Mouse (Mus musculus) heart, adult 2 months (tissue): ENCODE results near the gene Gadl1. TPM values are rescaled to one million over a fixed set of nuclear protein-coding genes. Genes with fewer than 3 reads are reported as not detected.

Experiments used
- DNase-seq, 2 experiments: peaks; one replicate each; pipeline ENCODE4 v3.0.0; 2021
- H3K27ac ChIP-seq: fragments of 200-600 bp; 2 replicates; pipeline ENCODE4 v1.8.1; 2022
- H3K27me3 ChIP-seq: fragments of 200-500 bp; 2 replicates; pipeline ENCODE4 v1.6.1; 2012; ENCODE audit warnings: mild to moderate bottlenecking, low read length, inconsistent platforms, mixed read lengths; ENCODE audit not compliant: control insufficient read depth, insufficient read depth
- H3K36me3 ChIP-seq: fragments of 200-500 bp; 2 replicates; pipeline ENCODE4 v1.6.1; 2012; ENCODE audit warnings: low read length, inconsistent platforms; ENCODE audit not compliant: control insufficient read depth, insufficient read depth
- H3K4me1 ChIP-seq: fragments of 200-500 bp; 2 replicates; pipeline ENCODE4 v1.6.1; 2011; ENCODE audit warnings: low read length; ENCODE audit not compliant: control insufficient read depth, insufficient read depth
- H3K4me3 ChIP-seq: fragments of 200-600 bp; 2 replicates; pipeline ENCODE4 v1.8.1; 2022
- H3K79me2 ChIP-seq: fragments of 200-500 bp; replicated peaks from 2 replicates; pipeline ENCODE4 v1.6.1; 2012; ENCODE audit warnings: mild to moderate bottlenecking, inconsistent platforms, low read length, moderate library complexity, mixed read lengths; ENCODE audit not compliant: control insufficient read depth, insufficient read depth
- H3K9ac ChIP-seq: fragments of 200-500 bp; 2 replicates; pipeline ENCODE4 v1.6.1; 2012; ENCODE audit warnings: low read depth, mild to moderate bottlenecking, control low read depth, inconsistent platforms, low read length, mixed read lengths
- CTCF ChIP-seq: fragments of 200-600 bp; IDR thresholded peaks from 2 replicates; pipeline ENCODE4 v1.8.1; 2022; ENCODE audit warnings: antibody characterized with exemption, mild to moderate bottlenecking, moderate library complexity
- EP300 ChIP-seq: fragments of 200-500 bp; IDR thresholded peaks from 2 replicates; pipeline ENCODE4 v1.6.1; 2011; ENCODE audit warnings: low read depth, low read length, control low read depth; ENCODE audit not compliant: insufficient read depth
- POLR2A ChIP-seq: fragments of 200-500 bp; IDR thresholded peaks from 2 replicates; pipeline ENCODE4 v1.6.1; 2011; ENCODE audit warnings: mild to moderate bottlenecking, low read depth, low read length, control low read depth; ENCODE audit not compliant: insufficient read depth
- WGBS: fragments of 180-500 bp; shearing (Covaris S2); methylation state at CpG from one replicate; pipeline ENCODE4 v1.1.7; 2018; 5-methylcytosine and 5-hydroxymethylcytosine counted together
- intact Hi-C: fragments of 180-260 bp; cut with DNase I; formaldehyde crosslinking; loops from one replicate; pipeline ENCODE4 v1.15.1; 2025
- polyA plus RNA-seq: library from polyadenylated mRNA; depleted of rRNA; stranded (reverse); fragments of >200 nt; gene quantifications from 2 replicates; pipeline ENCODE4 v1.2.3, GENCODE M21; 2012
- total RNA-seq, 2 experiments: library from RNA; stranded (reverse); gene quantifications; 2 replicates each; pipeline ENCODE4 v1.2.3; 2021

Gene Gadl1
- total and polyA plus RNA-seq, 3 experiments, result 0.16 TPM; not detected in 2

- Histone ChIP-seq H3K9ac (no peak overlapping the region), H3K36me3 (peaks cover 5% of the 10 kb centered on the region), H3K79me2 (no peaks in the 10 kb centered on the region), H3K4me3 (no peak overlapping the region), H3K4me1 (peaks cover 5% of the 10 kb centered on the region), H3K27ac (no peak overlapping the region), H3K27me3 (no peaks in the 10 kb centered on the region)
- no peak for TF ChIP-seq POLR2A
- TF ChIP-seq EP300, result no peak
- no peak for TF ChIP-seq CTCF
- intact Hi-C loops, result loop anchor here (2.0 kb wide), 1 partner anchor 294 kb away; no protein-coding TSS in a partner anchor
- 88% methylated on average over 7 of the region's 7 CpGs for WGBS
- DNase-seq, result no peak
These were observed 182.0 kb downstream of the Gadl1 start for GRCm38 (mm10) chr9:116091101-116091841.

DNA sequence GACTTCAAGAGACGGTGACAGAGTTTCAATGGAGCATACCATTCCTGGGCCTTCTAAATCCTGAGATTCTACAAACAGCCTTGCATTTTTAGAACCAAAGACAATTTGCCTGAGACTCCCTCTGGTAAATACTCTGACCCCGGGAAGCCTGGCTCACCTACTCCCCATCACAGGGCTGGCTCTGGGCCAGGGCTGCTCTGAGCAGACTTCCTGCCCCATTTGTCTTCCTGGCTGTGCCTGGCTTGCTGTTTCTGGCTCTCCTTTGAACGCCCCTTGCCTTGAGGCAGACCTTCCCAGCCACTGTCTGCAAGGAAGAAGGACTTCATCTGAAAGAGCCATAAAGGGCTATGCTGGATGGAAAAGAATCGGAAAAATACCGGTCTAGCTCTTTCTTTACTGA lies 182.7 kb downstream of the Gadl1 start:
- Histone ChIP-seq H3K79me2 (no peaks in the 10 kb centered on the region), H3K36me3 (peaks cover 5% of the 10 kb centered on the region), H3K9ac (no peak overlapping the region), H3K27ac (no peak overlapping the region), H3K4me3 (no peak overlapping the region), H3K4me1 (peaks cover 5% of the 10 kb centered on the region), H3K27me3 (no peaks in the 10 kb centered on the region)
- intact Hi-C loops, result loop anchor here (2.0 kb wide), 1 partner anchor 293 kb away; no protein-coding TSS in a partner anchor
- peak; percentile 61 to 66 for DNase-seq
- 39% methylated on average over 5 of the region's 5 CpGs for WGBS
- TF ChIP-seq EP300, result no peak
- no peak for TF ChIP-seq POLR2A
- no peak for TF ChIP-seq CTCF

DNA sequence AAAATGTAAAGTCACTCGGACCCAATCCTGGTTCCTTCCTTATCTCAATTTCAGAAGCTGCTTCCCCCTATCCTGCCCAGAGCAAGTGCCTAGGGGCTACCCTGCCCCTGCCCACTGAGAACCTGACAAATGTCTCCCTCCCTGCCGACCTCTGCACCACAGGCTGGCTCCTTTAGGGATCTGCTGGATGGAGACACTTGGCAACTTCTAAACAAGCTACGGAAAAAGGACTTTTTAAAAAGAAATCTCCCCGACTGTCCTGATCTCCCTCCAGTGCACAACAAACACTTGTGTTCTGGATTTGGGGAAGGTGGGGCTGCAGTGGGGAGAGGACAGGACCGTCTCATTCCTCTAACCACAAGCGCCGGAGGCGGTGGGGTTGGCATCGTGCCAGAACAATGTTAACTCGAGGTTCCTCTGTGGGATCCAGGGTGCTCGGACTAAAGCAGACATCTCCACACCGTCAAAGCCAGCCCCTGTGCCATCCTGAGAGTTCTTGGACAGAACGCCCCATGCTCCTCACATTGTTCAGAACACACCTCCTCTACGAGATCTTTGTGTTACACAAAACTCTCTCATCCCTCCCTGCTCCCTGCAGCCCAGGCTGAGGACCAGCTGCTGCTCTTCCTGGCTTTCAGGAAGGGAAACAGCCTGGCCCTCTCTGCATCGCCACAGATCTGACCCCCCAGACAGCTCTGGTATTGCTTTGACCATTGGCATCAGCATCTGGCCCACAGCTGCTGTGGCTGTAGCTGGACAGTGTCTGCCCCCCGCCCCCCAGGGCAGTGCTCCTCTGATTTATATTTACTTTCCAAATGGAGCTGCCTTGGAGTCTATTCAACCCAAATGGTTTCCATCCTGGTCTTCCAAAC lies 189.7 kb downstream of the Gadl1 start:
- Histone ChIP-seq H3K4me3 (no peak overlapping the region), H3K79me2 (no peaks in the 10 kb centered on the region), H3K4me1 (peaks cover 4% of the 10 kb centered on the region; the same call in 1 of the 2 replicates), H3K27ac (peak overlapping the region; percentile 31), H3K36me3 (peaks cover 3% of the 10 kb centered on the region), H3K27me3 (no peaks in the 10 kb centered on the region), H3K9ac (no peak overlapping the region)
- WGBS, result 57% methylated on average over 16 of the region's 16 CpGs
- DNase-seq, result peak; percentile 63 to 68
- TF ChIP-seq EP300 (no peak), CTCF (no peak), POLR2A (no peak)
- intact Hi-C loops, result no loop called here

GRCm38 (mm10) chr9:116099596-116099993 lies 190.3 kb downstream of the Gadl1 start:
- intact Hi-C loops, result no loop called here
- peaks cover 3% of the 10 kb centered on the region for H3K36me3 ChIP-seq
- no peak for DNase-seq
- peaks cover 4% of the 10 kb centered on the region; the same call in 1 of the 2 replicates for H3K4me1 ChIP-seq
- H3K9ac ChIP-seq, result no peak overlapping the region
- no peak overlapping the region for H3K4me3 ChIP-seq
- H3K27me3 ChIP-seq, result no peaks in the 10 kb centered on the region
- 69% methylated on average over 6 of the region's 6 CpGs for WGBS
- peak overlapping the region; percentile 31; the same call in 1 of the 2 replicates for H3K27ac ChIP-seq
- TF ChIP-seq EP300 (no peak), POLR2A (no peak), CTCF (no peak)
- H3K79me2 ChIP-seq, result no peaks in the 10 kb centered on the region

GRCm38 (mm10) chr9:116100015-116100414 lies 190.8 kb downstream of the Gadl1 start:
- 60% methylated on average over 9 of the region's 9 CpGs for WGBS
- peaks cover 3% of the 10 kb centered on the region for H3K36me3 ChIP-seq
- H3K27ac ChIP-seq, result peak overlapping the region; percentile 31; the same call in 1 of the 2 replicates
- H3K4me3 ChIP-seq, result no peak overlapping the region
- DNase-seq, result no peak
- H3K9ac ChIP-seq, result no peak overlapping the region
- H3K79me2 ChIP-seq, result 0 out of 2 replicates have a peak, but pooled peaks cover 2% of the 10 kb centered on the region
- intact Hi-C loops, result no loop called here
- no peaks in the 10 kb centered on the region for H3K27me3 ChIP-seq
- no peak for TF ChIP-seq CTCF
- H3K4me1 ChIP-seq, result peaks cover 6% of the 10 kb centered on the region; the same call in 1 of the 2 replicates

DNA sequence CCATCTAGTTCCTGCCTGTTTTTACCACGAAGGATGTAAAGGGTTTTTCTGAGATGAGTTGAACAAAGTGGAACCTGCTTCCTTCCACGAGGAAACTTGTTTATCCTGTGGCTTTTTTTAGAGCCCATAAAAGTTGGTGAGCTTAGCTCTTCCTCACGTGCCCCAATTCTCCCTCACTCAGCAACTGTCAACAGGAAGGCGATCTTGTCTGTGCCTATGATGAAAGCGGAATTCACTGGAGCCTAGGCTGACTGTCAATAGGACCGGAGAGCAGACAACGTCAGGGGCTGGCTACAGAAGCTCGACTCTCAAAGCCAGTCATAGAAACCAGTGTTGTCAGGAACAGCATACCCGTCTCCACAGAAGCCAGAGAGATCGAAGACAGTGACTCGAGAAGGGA lies 192.6 kb downstream of the Gadl1 start:
- peak overlapping the region; percentile 2; the same call in 1 of the 2 replicates for H3K27ac ChIP-seq
- TF ChIP-seq CTCF, result no peak
- TF ChIP-seq EP300, result no peak
- TF ChIP-seq POLR2A, result no peak
- no peak overlapping the region for H3K9ac ChIP-seq
- peaks cover 6% of the 10 kb centered on the region; the same call in 1 of the 2 replicates for H3K4me1 ChIP-seq
- DNase-seq, result no peak
- H3K27me3 ChIP-seq, result no peaks in the 10 kb centered on the region
- H3K4me3 ChIP-seq, result no peak overlapping the region
- intact Hi-C loops, result no loop called here
- H3K79me2 ChIP-seq, result peaks cover 2% of the 10 kb centered on the region; the same call in 1 of the 2 replicates
- peaks cover 3% of the 10 kb centered on the region for H3K36me3 ChIP-seq
- 46% methylated on average over 11 of the region's 11 CpGs for WGBS
